Mouse (Mus musculus) mesoderm, embryonic 11.5 days (tissue): Measurements from ENCODE around the gene Mtx2.

Experiments used
- DNase-seq: peaks from one replicate; pipeline ENCODE4 v3.0.0-alpha.2; 2012; ENCODE audit warnings: low read depth, low spot score

Gene Mtx2

DNA sequence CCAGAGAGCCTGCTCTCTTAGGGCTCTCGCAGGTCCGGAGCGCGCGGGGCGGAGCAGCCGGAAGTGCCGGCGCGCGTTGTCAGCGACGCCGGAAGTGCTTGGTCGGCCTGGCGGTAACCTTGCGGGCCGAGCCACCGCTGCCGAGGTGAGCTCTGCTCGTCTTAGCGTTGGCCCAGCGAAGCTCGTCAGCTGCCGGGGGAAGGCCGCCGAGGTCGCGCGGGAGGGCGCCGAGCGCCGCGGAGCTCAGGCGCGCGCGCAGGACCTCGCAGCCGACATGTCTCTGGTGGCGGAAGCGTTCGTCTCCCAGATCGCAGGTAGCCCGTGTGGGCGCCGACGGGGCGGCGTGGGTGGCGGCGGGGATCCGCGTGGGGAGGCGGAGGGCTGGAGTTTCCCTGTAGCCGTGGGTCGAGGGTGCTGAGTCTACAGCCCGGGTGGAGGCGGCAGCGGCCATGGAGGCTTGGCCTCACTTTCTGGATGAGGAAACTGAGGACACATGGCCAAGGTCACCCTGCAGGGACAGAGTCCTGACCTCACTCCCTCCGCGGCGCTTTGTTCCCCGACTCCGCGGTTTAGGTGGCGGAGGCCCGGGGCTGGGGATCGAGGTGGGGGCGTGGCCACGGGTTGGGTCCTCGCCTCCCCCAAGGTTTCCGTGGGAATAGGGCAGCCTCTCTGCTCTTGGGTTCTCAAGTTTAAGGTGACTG lies at the start of gene Mtx2:
Gene Mtx2 (plus strand): TSS at position 74 of the 701 bp plus-strand sequence.
- peak; percentile 84 for DNase-seq

DNA sequence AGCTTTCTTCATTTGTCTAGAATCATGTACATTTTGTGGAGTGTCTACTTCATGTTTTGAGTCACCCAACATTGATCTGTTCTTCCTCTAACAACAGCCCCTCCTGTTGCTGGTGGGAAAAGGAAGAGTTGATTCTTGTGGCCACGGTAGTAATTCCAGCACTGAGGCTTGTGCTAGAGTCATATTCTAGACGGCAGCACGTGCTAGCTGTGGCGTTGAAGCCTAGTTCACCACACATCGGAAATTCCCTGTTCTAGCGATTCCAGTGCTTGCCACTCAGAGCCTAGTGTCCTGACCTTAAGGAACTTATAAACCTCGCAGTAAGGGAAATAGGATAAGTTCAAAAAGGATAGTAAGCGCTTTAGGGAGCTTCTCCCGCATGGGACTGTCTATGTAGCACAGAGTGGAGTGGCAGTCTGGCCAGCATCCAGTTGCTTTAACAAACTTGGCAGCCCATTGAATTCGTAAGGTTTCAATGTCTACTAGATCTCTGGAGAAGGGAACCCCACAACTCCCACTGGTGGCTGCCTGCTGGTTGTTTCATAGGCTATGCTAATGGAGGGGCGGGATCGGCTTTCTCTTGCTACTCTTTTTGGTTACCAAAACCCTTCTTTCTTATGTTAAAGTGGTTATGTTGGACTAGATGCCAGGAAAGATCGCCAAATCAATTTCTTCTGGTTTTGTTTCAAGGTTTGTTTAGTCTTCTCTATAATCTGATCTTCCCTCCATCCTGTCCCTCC lies 47.9 kb upstream of the Mtx2 start:
- DNase-seq = no peak

DNA sequence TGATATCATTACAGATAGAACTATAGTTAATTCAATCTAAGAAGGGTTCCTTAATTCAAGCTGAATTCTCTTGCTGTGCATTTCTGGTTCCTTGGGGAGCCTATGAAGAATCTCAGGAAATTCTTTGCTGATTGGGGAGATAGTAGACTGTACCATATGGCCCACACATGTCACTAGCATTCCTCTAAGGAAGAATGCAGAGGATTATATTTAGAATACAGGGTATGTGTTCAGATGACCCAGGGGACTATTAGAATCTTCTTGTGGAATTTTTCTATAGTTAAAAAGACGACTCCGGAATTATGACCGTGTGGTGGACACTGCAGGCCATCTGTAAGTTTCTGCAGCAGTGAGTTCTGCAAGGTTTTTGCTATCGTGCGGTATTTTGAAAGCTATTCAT lies 44.2 kb upstream of the Mtx2 start:
- peak; percentile 56 for DNase-seq

DNA sequence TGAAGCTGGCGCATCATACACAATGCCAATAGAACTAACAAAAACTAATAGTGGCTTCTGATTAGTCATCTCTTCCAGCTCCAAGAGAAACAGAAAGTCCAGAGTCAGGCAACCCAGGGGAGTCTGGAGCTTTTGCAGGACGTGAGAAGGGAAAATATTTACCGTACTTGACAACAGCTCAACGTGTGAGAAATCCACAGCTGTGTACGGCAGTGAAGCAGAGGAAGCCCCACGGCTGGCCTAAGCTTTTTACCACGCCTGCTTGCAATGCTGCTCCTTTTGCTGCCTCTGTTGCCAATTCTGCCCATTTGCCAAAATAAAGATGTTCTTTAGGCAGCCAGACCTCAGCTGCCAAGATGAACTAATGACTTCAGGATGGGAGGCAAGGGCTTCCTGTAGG lies 30.1 kb upstream of the Mtx2 start:
- peak; percentile 28 for DNase-seq

DNA sequence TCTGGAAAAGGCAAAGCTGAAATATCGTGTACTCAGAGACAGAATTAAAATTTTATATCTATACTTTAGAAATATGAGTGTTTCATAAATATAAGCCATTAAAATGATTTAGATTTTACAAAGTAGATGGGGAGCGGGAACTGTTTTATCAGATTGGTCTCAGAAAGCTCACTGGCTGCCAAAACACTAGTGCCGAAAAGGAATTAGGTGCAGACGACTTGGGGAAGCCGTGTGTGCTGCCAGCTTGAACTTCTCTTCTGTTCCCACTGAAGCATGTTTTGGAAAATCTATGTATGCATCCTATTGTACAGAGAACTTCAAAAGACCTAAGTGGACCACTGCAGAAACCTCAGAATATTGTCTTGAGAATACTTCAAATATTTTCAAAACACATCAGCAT lies 17.2 kb upstream of the Mtx2 start:
- DNase-seq = no peak

DNA sequence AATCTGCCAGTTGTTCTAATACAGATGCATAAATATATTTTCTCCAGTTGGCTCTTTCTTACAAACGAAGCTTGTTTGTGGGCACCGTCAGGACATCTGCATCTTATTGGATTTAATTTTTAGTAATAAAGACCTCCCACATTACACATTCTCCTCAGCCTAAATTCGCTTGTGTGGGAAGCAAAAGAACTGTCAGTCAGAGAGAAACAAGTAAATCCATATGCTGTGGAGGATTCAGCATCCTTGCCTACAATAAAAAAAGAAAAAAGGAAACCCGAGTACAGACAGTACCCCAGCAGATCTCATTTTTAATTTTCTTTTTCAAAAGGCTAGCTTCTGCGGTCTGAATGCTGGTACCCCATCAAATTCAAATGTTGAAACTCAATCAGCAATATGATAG lies 2.9 kb upstream of the Mtx2 start:
- DNase-seq = no peak

DNA sequence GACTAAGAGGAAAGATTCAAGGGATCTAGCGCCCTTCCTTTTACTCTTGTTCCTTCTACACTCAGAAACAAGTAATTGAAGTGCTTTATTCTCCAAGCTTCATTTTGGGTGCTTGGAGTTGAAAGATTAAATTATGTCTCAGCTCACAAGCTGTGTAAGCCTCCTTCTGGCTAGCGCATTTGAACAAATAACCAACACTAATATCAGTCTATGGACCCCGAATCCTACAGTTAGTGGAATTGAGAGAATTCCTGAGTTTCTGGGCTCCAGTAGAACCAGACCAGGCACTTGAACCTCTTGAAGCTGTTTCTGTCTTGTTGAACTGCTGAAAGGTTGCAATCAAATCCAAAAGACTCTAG lies 253 bp upstream of the Mtx2 start:
- no peak for DNase-seq

DNA sequence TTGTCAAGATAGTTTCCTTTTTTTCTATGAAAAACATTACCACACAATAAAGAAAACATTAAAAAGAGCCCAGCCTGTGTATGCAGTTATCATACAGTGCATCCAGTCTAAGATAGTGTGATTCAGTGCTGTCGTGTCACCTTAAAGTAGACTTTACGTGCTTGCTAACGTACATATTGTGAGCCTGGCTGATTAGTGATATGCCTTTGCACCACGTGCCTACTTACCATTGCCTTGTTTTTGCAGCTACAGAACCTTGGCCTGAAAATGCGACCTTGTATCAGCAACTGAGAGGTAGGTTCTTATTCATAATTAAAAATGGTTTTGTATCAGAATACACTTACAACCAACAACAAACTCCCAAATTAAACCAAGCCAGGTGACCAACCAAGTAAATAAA lies 21.4 kb downstream of the Mtx2 start:
- no peak for DNase-seq

DNA sequence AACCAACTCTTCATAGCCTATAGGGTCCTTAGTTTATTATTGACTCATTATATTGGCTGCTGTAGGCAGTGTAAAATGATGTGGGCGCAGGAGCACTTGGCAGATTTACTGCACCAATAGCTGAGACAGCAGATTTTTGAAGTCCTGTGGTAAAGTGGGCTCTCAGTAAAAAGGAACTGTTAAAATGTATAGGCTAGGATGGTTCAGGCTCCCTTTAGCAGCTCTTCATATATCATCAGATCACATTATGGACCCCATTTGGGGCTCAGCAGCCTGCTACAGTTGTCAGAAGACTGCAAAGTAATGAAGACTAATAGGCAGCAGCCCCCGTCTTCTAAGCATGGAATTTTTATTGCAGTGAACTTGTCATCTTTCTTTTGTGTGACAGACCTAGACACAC lies 21.9 kb downstream of the Mtx2 start:
- peak; percentile 83 for DNase-seq

DNA sequence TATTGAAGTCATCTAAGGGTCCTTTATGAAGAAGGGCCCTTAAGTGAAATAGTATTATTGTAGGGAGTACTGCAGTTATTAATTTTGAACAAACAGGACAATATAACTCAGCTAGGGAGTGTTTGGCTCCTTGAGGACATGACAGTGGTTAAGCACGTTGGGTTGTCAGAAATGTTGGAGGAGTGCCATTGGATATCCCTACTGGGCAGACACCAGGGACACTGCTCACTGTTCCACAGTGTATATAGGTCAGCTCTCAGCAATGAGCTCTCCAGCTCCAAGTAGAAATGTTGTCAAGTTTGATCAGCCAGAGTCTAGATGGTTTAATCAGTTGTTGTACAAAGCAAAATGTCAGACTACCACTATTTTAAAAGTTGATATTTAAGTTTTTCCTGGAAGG lies 24.4 kb downstream of the Mtx2 start:
- DNase-seq = no peak

DNA sequence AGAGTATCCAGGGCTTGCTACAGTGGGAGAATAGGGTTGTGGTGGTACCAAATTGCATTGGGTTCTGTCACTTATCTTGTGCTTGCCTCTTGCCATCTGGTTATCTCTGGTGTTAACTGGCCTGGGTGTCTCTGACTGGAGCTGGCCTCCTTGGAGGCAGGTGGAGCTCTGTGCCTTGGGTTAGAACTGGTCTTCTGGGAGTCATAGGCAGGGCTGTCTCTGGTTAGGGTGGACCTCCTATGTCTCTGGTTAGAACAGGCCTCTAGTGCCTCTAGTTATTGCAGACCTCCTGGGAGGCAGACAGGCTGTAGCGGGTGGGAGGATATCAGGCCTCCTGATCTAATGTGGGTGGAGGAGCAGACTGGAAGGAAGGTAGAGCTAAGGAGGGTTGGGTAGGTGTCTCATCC lies 36.5 kb downstream of the Mtx2 start:
- DNase-seq = no peak

DNA sequence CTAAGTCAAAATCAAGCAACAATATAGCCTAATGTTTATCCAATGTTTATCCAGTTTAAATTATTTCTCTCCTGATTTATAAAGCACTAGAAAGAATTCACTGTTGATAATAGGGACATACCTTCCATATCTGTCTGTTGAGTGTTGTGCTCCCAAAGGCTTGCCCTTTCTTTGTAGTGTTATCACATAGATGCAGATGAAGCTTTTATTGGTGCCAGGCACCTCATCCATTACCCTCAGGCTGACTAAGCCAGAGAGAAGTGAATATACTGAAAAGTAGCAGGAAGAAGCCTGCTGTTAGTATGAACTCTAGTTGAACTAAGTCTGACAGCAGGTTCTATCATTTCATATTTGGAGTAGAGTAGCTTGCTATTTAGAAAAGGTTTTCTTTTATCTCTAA lies 39.8 kb downstream of the Mtx2 start:
- no peak for DNase-seq

DNA sequence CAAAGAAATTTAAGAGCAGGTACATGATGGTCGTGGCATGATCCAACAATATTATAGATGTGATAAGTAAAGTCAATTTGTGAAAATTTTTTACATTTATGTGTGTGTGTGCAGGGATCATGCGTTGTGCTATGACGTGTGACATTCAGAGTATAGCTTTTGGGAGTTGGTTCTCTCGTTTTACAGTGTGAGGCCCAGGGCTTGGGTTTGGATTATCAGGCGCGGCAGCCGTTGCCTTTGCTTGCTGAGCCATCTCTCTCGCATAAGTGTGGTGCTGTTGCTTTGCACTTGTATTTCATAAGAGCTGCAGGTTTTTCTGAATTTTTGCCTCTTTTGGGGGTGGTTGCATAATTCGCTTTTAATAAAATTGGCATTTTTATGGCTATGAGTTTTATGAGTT lies 48.4 kb downstream of the Mtx2 start:
- no peak for DNase-seq

DNA sequence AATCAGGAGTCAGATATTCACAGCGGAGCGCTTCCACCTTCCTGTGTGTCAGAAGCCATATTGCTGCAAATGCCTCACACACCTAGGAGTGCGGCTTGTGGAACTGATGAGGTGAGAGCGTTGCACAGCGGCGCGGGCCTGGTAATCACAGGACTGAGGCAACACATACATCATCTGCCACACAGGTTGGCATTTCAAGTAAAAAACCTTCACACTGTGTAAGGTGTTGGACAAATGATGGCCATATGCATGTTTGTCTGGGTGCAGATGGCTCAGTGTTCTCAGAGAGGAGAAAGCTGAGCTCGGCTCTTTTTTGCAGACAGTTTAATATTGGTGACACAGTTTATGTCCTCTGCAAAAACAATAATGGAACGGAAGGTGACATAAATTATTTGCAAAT lies 58.8 kb downstream of the Mtx2 start:
- no peak for DNase-seq

DNA sequence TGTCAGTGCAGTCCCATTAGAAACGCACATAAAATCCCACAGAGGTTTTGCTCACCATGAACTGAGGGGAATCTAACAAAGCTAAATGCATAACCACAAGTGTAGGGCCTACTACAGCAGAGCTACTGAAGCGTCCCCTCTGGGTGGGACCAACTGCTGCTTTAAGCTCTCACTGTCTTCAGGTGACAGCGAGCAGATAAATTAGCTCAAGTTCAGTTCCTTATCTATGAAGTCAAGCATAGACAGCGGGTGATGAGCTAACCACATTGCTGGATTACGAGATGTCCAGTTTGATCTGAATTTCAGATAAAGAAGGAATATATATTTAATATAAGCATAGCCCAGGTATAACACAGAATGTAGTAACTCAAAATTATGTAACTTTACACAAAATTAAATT lies 66.3 kb downstream of the Mtx2 start:
- no peak for DNase-seq

DNA sequence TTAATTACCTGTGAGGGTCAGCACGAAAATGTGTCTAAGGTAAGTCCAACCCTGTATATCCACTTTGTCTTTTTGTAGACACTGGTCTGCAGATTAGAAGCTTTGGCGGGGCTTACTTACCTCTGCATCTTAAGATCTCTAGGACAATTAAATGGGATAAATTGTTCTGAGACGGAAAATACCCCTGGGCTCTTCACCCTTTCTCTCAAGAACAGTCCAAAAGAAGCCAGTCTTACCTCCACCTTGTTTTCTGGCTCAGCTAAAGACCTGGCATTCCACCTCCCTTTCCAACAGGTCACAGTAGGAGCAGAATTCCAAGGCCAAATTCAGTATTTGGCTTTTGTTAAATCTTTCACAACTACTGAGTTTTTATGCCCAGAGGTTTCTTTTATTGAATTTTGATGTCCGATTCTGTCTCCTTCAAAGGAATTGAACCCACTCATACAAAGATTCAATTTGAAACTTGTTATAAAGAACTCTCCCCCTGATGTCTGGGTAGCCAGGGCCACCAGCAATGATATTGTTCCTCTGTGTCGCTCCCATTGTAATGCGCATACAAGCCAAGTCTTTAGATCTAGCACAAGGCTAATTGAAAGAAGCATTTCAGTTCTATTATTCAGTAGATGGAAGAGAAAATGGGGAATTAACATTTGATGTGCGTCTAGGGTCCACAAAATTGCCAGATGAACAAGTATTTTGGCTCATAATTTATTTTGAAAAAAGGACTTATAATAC lies 67.4 kb downstream of the Mtx2 start:
- DNase-seq = no peak

DNA sequence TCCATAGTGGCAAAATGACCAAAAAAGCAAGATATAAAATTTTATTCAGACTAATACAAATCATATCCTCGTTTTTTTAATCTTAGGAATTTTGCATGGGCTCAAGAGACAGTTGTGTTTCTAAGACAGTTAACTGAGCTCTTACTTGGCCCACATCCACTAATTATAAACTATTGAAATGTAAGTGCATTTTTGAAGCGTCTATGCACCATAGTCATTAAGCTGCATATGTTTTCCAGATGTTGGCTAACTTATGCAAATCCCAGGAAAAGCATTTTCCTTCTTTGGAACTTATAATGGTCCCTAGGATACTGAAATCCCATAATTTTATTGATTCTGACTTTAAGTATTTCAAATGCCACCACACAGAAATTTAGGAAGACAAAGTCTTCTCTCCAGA lies 68.5 kb downstream of the Mtx2 start:
- DNase-seq = no peak

DNA sequence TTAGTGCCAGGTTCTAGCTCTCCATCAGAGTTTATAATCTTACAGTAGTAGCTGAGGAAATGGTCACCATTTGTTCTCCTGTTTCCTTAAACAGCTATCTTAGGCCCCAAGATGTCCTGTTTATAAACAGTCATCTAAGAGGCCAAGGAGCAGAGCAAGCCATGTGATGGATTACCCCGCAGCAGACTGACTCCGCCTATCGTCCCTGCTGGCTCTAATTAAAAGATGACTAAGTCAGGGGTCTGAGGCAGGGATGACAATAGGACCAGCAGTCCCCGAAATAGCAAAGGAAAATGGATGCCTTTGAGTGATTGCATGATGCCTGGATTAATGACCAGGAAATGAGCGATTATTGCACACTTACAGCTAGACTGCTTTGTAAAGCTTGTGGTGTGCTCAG lies 74.4 kb downstream of the Mtx2 start:
- peak; percentile 50 for DNase-seq

DNA sequence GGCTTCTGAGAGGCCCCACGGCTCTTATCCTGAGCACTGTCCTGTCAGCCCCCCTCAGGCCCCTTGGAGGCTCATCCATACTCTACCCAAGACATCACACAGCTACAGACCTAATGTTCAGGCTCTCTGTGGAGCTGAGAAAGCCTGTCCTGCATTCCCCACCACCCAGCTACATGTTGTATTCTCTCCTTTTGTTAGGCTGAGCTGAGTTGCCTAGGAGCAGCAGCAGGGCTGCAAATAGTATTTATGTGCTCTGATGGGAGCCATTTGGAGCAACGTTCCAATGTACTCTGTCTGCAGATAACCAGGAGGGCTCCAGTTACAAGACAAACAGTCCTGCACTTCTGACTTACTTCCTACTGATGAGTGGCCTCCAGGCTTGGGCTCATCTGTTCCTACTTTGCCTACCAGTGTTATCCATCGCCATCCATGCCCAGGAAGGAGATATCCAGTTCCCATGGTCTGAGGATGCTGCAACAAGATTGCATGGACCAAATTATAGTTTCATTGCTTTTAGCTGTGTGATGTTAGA lies 76.2 kb downstream of the Mtx2 start:
- DNase-seq = peak; percentile 58

DNA sequence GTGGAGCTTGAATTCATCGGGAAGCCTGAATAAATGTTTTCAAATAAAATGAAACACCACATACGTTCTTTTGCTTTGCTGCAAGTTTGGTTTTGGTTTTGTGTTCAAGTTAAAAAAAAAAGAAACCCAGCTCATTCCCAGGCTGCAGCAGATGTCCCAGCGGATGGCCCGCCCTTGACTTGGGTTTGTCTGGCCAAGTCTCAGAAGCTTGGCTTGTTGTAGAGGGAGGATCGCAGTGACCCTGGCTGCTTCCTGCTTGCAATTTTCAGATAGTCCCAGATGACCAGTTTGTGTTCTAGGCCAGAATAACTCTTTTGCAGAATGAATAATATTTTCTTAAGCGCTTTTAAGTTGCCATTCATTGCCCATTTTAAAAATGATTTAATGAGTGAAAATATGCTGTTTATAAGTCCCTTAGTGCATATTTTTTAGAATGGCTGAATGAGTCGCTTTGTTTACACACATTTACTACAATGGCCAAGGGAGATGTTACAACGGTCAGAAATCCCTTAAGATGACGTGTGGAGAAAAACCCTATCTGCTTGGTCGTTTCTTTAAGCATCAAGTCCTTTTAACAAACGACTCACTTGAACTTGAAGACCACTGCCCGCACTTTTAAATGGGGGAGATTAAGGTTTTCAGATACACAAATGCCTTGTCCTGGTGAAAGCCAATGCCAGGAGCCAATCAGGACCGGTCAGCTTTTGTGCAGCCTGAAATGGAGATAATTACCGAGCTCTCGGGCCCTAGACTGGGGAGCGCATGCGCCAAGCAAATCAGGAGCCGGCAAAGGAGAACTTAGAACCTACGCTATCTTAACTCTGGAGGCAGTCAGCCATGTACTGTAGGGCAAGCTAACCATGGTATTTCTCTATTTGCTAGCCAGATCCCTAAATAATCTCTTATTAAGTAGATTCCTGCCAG lies 82.0 kb downstream of the Mtx2 start:
- DNase-seq = no peak

DNA sequence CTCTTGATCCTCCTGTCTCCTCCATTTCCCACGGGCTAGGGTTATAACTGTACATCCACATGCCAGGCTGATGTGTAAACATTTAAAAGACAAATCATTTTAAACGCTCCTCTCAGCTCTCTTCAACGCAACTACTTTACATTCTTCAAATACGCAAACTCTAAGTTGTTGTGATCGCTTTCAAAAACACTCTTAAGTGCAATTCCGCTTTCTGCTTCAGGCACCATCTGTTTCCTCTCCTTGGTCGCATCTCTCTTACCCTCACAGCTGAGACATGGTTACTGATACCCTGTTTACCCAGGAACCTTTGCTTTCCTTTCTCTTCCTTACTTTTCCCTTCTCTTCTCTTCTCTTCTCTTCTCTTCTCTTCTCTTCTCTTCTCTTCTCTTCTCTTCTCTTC lies 86.4 kb downstream of the Mtx2 start:
- no peak for DNase-seq
